Mouse (Mus musculus) hindbrain, embryonic 12.5 days (tissue): ENCODE measurements around the gene Ifnar1. TPM values are rescaled to one million over a fixed set of nuclear protein-coding genes. Genes with fewer than 3 reads are reported as not detected.

Source experiments
- ATAC-seq: fragments of 200-750 bp; cut with Nextera tagmentation; 2 replicates; pipeline ENCODE4 v1.8.0; 2017; ENCODE audit warnings: moderate TSS enrichment; ENCODE audit not compliant: low FRiP score
- H3K27ac ChIP-seq: fragments of 300-500 bp; sonication (generic); 2 replicates; pipeline ENCODE4 v1.5.1; 2016; ENCODE audit warnings: mild to moderate bottlenecking
- H3K27me3 ChIP-seq: fragments of 300-500 bp; sonication (generic); 2 replicates; pipeline ENCODE4 v1.6.1; 2016; ENCODE audit warnings: mild to moderate bottlenecking
- H3K36me3 ChIP-seq: fragments of 300-500 bp; sonication (generic); 2 replicates; pipeline ENCODE4 v1.6.1; 2016; ENCODE audit warnings: mild to moderate bottlenecking
- H3K4me1 ChIP-seq: fragments of 300-500 bp; sonication (generic); 2 replicates; pipeline ENCODE4 v1.6.1; 2016
- H3K4me2 ChIP-seq: fragments of 300-500 bp; sonication (generic); replicated peaks from 2 replicates; pipeline ENCODE4 v1.6.1; 2016; ENCODE audit warnings: mild to moderate bottlenecking
- H3K4me3 ChIP-seq: fragments of 300-500 bp; sonication (generic); 2 replicates; pipeline ENCODE4 v1.5.1; 2016; ENCODE audit warnings: mild to moderate bottlenecking
- H3K9ac ChIP-seq: fragments of 300-500 bp; sonication (generic); 2 replicates; pipeline ENCODE4 v1.6.1; 2016; ENCODE audit warnings: mild to moderate bottlenecking, moderate library complexity
- H3K9me3 ChIP-seq: fragments of 300-500 bp; sonication (generic); replicated peaks from 2 replicates; pipeline ENCODE4 v1.6.1; 2016; ENCODE audit warnings: mild to moderate bottlenecking
- WGBS: fragments of 180-500 bp; shearing (Covaris S2); methylation state at CpG from one replicate; pipeline ENCODE4 v1.1.7; 2016; 5-methylcytosine and 5-hydroxymethylcytosine counted together
- microRNA-seq: library from miRNA; unstranded; fragments of <30 nt; microRNA quantifications from one replicate; pipeline ENCODE4, GENCODE M21; 2017
- polyA plus RNA-seq: library from polyadenylated mRNA; unstranded; fragments of >200 nt; fragmentation: Nextera tagmentation; extraction: Ambion mirVana; gene quantifications from 2 replicates; pipeline ENCODE4 v1.2.1, GENCODE M21; 2016

Gene Ifnar1
- polyA plus RNA-seq, 1 experiment from 2014 or later: 60.7 TPM

- WGBS: 57% methylated on average over 2 of the region's 2 CpGs
- ATAC-seq: no peak
- H3K9me3 ChIP-seq: no peaks in the 10 kb centered on the region
- no peak overlapping the region for H3K27ac ChIP-seq
- peaks cover 31% of the 10 kb centered on the region for H3K4me1 ChIP-seq
- H3K9ac ChIP-seq: no peak overlapping the region
- H3K36me3 ChIP-seq: no peaks in the 10 kb centered on the region
- no peak overlapping the region for H3K4me3 ChIP-seq
- peaks cover 3% of the 10 kb centered on the region; the same call in 1 of the 2 replicates for H3K27me3 ChIP-seq
- peak overlapping the region; percentile 17 for H3K4me2 ChIP-seq
These were observed 64.0 kb downstream of the Ifnar1 start for GRCm38 (mm10) chr16:91548996-91549395.

- no peak overlapping the region for H3K4me2 ChIP-seq
- H3K27me3 ChIP-seq: peaks cover 3% of the 10 kb centered on the region; the same call in 1 of the 2 replicates
- no peaks in the 10 kb centered on the region for H3K36me3 ChIP-seq
- 55% methylated on average over 5 of the region's 5 CpGs for WGBS
- no peak overlapping the region for H3K27ac ChIP-seq
- no peak for ATAC-seq
- H3K4me1 ChIP-seq: peaks cover 32% of the 10 kb centered on the region
- H3K4me3 ChIP-seq: no peak overlapping the region
- no peak overlapping the region for H3K9ac ChIP-seq
- H3K9me3 ChIP-seq: no peaks in the 10 kb centered on the region
These were observed 64.6 kb downstream of the Ifnar1 start for GRCm38 (mm10) chr16:91549616-91550015.

- Histone ChIP-seq H3K27me3 (peaks cover 3% of the 10 kb centered on the region; the same call in 1 of the 2 replicates), H3K36me3 (no peaks in the 10 kb centered on the region), H3K9ac (no peak overlapping the region), H3K4me3 (no peak overlapping the region), H3K4me1 (peaks cover 33% of the 10 kb centered on the region), H3K27ac (no peak overlapping the region), H3K4me2 (no peak overlapping the region), H3K9me3 (no peaks in the 10 kb centered on the region)
- WGBS: 71% methylated on average over 10 of the region's 10 CpGs
- ATAC-seq: no peak
These were observed 66.1 kb downstream of the Ifnar1 start for GRCm38 (mm10) chr16:91551081-91551524.

GRCm38 (mm10) chr16:91552072-91552471 is 67.0 kb downstream of the Ifnar1 start:
- Histone ChIP-seq H3K27ac (no peak overlapping the region), H3K9ac (no peak overlapping the region), H3K27me3 (peaks cover 3% of the 10 kb centered on the region; the same call in 1 of the 2 replicates), H3K4me2 (no peak overlapping the region), H3K4me1 (peaks cover 33% of the 10 kb centered on the region), H3K9me3 (no peaks in the 10 kb centered on the region), H3K4me3 (no peak overlapping the region), H3K36me3 (no peaks in the 10 kb centered on the region)
- WGBS: 62% methylated on average over 9 of the region's 9 CpGs
- ATAC-seq: no peak

GRCm38 (mm10) chr16:91553625-91554024 is 68.6 kb downstream of the Ifnar1 start:
- Histone ChIP-seq H3K27ac (no peak overlapping the region), H3K36me3 (0 out of 2 replicates have a peak, but pooled peaks cover 7% of the 10 kb centered on the region), H3K4me2 (no peak overlapping the region), H3K4me3 (no peak overlapping the region), H3K27me3 (peaks cover 3% of the 10 kb centered on the region; the same call in 1 of the 2 replicates), H3K4me1 (peaks cover 20% of the 10 kb centered on the region), H3K9me3 (no peaks in the 10 kb centered on the region), H3K9ac (0 out of 2 replicates have a peak overlapping the region, but pooled peaks have one; percentile 4)
- ATAC-seq: no peak
- 57% methylated on average over 12 of the region's 12 CpGs for WGBS

GRCm38 (mm10) chr16:91555017-91555605 is 70.1 kb downstream of the Ifnar1 start:
- 0 out of 2 replicates have a peak, but pooled peaks cover 16% of the 10 kb centered on the region for H3K36me3 ChIP-seq
- H3K4me3 ChIP-seq: no peak overlapping the region
- H3K27me3 ChIP-seq: peaks cover 3% of the 10 kb centered on the region; the same call in 1 of the 2 replicates
- H3K4me2 ChIP-seq: no peak overlapping the region
- H3K27ac ChIP-seq: no peak overlapping the region
- ATAC-seq: no peak
- peaks cover 12% of the 10 kb centered on the region for H3K4me1 ChIP-seq
- WGBS: 84% methylated on average over 8 of the region's 8 CpGs
- no peaks in the 10 kb centered on the region for H3K9me3 ChIP-seq
- no peak overlapping the region for H3K9ac ChIP-seq

GRCm38 (mm10) chr16:91556659-91557058 is 71.6 kb downstream of the Ifnar1 start:
- no peaks in the 10 kb centered on the region for H3K9me3 ChIP-seq
- H3K4me2 ChIP-seq: no peak overlapping the region
- peaks cover 3% of the 10 kb centered on the region; the same call in 1 of the 2 replicates for H3K27me3 ChIP-seq
- 0 out of 2 replicates have a peak, but pooled peaks cover 16% of the 10 kb centered on the region for H3K36me3 ChIP-seq
- ATAC-seq: no peak
- H3K27ac ChIP-seq: no peak overlapping the region
- H3K9ac ChIP-seq: no peak overlapping the region; the same call in 1 of the 2 replicates
- WGBS: 81% methylated on average over 15 of the region's 15 CpGs
- no peak overlapping the region for H3K4me3 ChIP-seq
- H3K4me1 ChIP-seq: peaks cover 15% of the 10 kb centered on the region; the same call in 1 of the 2 replicates

Small RNAs within 50 kb of the gene (microRNA-seq; reads per million reads assigned to microRNA genes)
- not detected for gene Mir6367

Other genes with a start within 250 kb of the Ifnar1 start
- gene Olig1, start 215.5 kb upstream of the Ifnar1 start, polyA plus RNA-seq: 2.7 and 5.2 TPM in 2 replicates
- gene Ifnar2, start 112.5 kb upstream of the Ifnar1 start, polyA plus RNA-seq: 34.0 and 34.1 TPM in 2 replicates
- gene Gm21970, start 93.5 kb upstream of the Ifnar1 start, polyA plus RNA-seq: not detected in 2 replicates
- gene Il10rb, start 79.1 kb upstream of the Ifnar1 start, polyA plus RNA-seq: 8.5 and 10.1 TPM in 2 replicates
- gene Ifngr2, start 61.8 kb downstream of the Ifnar1 start, polyA plus RNA-seq: 47.1 and 48.6 TPM in 2 replicates
- 46.6 and 48.7 TPM in 2 replicates for gene Tmem50b, start 112.6 kb downstream of the Ifnar1 start, polyA plus RNA-seq
- 4.9 and 6.2 TPM in 2 replicates for gene Dnajc28, start 133.8 kb downstream of the Ifnar1 start, polyA plus RNA-seq
- 85.2 and 88.1 TPM in 2 replicates for gene Gart, start 161.7 kb downstream of the Ifnar1 start, polyA plus RNA-seq
- gene Son, start 162.3 kb downstream of the Ifnar1 start, polyA plus RNA-seq: 159 and 162 TPM in 2 replicates
- 28.9 and 31.0 TPM in 2 replicates for gene Donson, start 203.5 kb downstream of the Ifnar1 start, polyA plus RNA-seq
- 81.1 and 83.4 TPM in 2 replicates for gene Cryzl1, start 243.7 kb downstream of the Ifnar1 start, polyA plus RNA-seq
- 79.2 and 83.0 TPM in 2 replicates for gene Itsn1, start 244.0 kb downstream of the Ifnar1 start, polyA plus RNA-seq